Mouse (Mus musculus): ENCODE results near the gene Frmd8. TPM values are rescaled to one million over a fixed set of nuclear protein-coding genes. Genes with fewer than 3 reads are reported as not detected.

The Frmd8 gene
- total RNA-seq, 1 experiment, result 35.7 TPM

DNA sequence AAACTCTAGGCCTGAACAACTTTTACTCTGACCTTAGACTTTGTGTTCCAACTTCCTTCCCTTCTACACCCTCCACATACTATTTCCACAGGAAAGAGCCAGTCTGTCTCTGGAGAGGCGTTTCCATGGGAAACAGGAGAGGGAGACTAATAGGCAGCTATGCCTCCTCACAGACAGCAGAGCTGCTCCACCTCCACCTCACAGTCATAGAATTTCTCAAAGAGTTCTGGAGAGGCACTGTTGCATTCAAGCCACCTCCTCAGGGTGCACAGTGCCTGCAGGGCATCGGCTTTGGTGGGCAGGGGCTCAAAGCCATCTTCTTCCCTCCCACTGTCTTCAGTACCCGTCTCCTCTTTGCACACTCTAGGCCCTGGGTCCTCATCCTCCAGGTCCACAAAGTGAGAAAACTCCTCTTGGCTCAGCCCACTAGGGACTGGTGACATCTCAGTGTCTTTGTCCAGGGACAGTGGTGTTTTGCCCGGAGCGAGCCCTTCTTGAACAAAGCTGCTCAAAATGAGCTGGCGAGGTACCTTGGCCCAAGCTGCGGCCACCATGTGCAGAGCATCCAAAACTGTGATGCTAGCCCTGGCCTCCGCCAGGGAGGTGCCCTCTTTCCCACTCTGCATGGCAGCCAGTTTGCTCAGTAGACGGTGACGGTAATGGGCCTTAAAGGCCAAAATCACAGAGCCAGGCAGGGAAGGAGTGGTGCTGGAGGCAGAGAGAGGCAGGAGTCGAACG is 16.6 kb upstream of the Frmd8 start:
- Histone ChIP-seq H3K9me3 (ENCODE audit: control insufficient read depth, insufficient read depth, low read depth, low read length) (no peaks in the 10 kb centered on the region), H3K9ac (ENCODE audit: insufficient read depth, low read depth, low read length, poor library complexity, severe bottlenecking) (no peak overlapping the region), H3K4me3 (ENCODE audit: insufficient read depth in 1 of 2, low read depth in 1 of 2, low read length in 2 of 2, poor library complexity in 1 of 2, severe bottlenecking in 1 of 2) (no peak overlapping the region), H3K27ac (ENCODE audit: insufficient read depth, low read depth, low read length, poor library complexity, severe bottlenecking) (no peak overlapping the region), H3K4me1 (ENCODE audit: control insufficient read depth in 2 of 2, insufficient read depth in 2 of 2, low read length in 2 of 2, poor library complexity in 1 of 2) (peaks cover 0 to 7% of the 10 kb centered on the region in 2 experiments; a peak in 1 of 4 replicates), H3K36me3 (ENCODE audit: control insufficient read depth, insufficient read depth, low read length, poor library complexity, severe bottlenecking) (peaks cover 4% of the 10 kb centered on the region; the same call in 1 of the 2 replicates)
- DNase-seq (ENCODE audit: low read depth, low spot score), result no peak
- TF ChIP-seq MAFK (IDR thresholded peaks at IDR 0.05; ENCODE audit: insufficient read depth, low read depth, low read length), result no peak
- no peak for TF ChIP-seq HCFC1 (IDR thresholded peaks at IDR 0.05; ENCODE audit: borderline replicate concordance, insufficient read depth, low read length)
- TF ChIP-seq ZNF384 (IDR thresholded peaks at IDR 0.05; ENCODE audit: low read depth, low read length), result no peak
- in situ Hi-C loops (cut with MboI; ENCODE audit: low sequenced_read_pairs in 2 of 2, unreplicated experiment in 2 of 2), result no loop called here

DNA sequence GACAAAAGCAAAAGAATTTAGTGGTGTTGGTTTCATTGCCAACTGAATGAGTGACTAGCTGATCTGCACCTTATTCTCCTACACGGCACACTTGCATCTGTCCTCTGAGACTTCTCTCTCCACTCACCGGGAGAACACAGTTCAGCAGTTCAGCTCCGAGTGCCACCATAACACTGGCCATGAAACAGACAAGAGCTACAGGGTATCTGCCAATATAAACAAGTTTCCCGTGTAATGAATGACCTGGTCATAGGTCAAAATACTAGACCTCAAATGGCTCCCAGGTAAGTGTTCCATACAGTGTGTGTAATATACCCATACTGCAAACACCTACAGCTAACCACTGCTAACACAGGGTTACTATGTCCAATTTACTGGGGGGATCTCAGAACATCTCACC is 14.1 kb upstream of the Frmd8 start:
- H3K4me3 ChIP-seq (ENCODE audit: insufficient read depth in 1 of 2, low read depth in 1 of 2, low read length in 2 of 2, poor library complexity in 1 of 2, severe bottlenecking in 1 of 2), result no peak overlapping the region
- no peak overlapping the region for H3K27ac ChIP-seq (ENCODE audit: insufficient read depth, low read depth, low read length, poor library complexity, severe bottlenecking)
- no peak overlapping the region for H3K9ac ChIP-seq (ENCODE audit: insufficient read depth, low read depth, low read length, poor library complexity, severe bottlenecking)
- TF ChIP-seq CHD2 (IDR thresholded peaks at IDR 0.05; ENCODE audit: low read depth, low read length) (no peak), HCFC1 (IDR thresholded peaks at IDR 0.05; ENCODE audit: borderline replicate concordance, insufficient read depth, low read length) (no peak), ZC3H11A (IDR thresholded peaks at IDR 0.05; ENCODE audit: borderline replicate concordance, low read depth, low read length) (no peak), ZNF384 (IDR thresholded peaks at IDR 0.05; ENCODE audit: low read depth, low read length) (no peak), MAFK (IDR thresholded peaks at IDR 0.05; ENCODE audit: insufficient read depth, low read depth, low read length) (no peak)
- peaks cover 4% of the 10 kb centered on the region; the same call in 1 of the 2 replicates for H3K36me3 ChIP-seq (ENCODE audit: control insufficient read depth, insufficient read depth, low read length, poor library complexity, severe bottlenecking)
- H3K4me1 ChIP-seq (ENCODE audit: control insufficient read depth in 2 of 2, insufficient read depth in 2 of 2, low read length in 2 of 2, poor library complexity in 1 of 2), result peaks cover 0 to 11% of the 10 kb centered on the region in 2 experiments; a peak in 1 of 4 replicates
- in situ Hi-C loops (cut with MboI; ENCODE audit: low sequenced_read_pairs in 2 of 2, unreplicated experiment in 2 of 2), result no loop called here
- no peak for DNase-seq (ENCODE audit: low read depth, low spot score)
- no peaks in the 10 kb centered on the region for H3K9me3 ChIP-seq (ENCODE audit: control insufficient read depth, insufficient read depth, low read depth, low read length)

DNA sequence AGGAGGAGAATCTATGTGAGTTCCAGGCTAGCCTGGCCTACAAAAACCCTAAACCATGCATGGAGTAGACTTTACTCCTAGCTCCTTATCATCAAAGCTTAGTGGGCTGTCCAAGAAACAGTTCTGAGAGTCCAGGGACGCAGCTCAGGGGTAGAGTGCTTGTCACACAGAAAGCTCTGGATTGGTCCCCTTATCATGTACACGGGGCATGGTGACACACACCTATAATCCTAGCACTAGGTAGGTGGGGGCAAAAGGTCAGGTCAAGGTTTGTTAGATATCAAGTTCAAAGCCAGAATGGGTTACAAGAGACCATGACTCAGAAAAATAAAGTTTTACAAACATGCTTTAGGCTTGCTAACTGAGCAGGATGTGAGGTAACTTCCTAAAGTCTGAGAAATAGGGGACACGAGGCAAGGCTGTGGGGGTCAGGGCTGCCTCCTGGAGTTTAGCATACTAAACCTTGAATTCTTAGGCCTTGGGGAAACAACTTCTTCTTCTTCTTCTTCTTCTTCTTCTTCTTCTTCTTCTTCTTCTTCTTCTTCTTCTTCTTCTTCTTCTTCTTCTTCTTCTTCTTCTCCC is 12.3 kb upstream of the Frmd8 start:
- Histone ChIP-seq H3K9me3 (ENCODE audit: control insufficient read depth, insufficient read depth, low read depth, low read length) (no peaks in the 10 kb centered on the region), H3K36me3 (ENCODE audit: control insufficient read depth, insufficient read depth, low read length, poor library complexity, severe bottlenecking) (peaks cover 4% of the 10 kb centered on the region; the same call in 1 of the 2 replicates), H3K27ac (ENCODE audit: insufficient read depth, low read depth, low read length, poor library complexity, severe bottlenecking) (no peak overlapping the region), H3K4me3 (ENCODE audit: insufficient read depth in 1 of 2, low read depth in 1 of 2, low read length in 2 of 2, poor library complexity in 1 of 2, severe bottlenecking in 1 of 2) (no peak overlapping the region), H3K4me1 (ENCODE audit: control insufficient read depth in 2 of 2, insufficient read depth in 2 of 2, low read length in 2 of 2, poor library complexity in 1 of 2) (peaks cover 0 to 6% of the 10 kb centered on the region in 2 experiments; a peak in 1 of 4 replicates), H3K9ac (ENCODE audit: insufficient read depth, low read depth, low read length, poor library complexity, severe bottlenecking) (no peak overlapping the region)
- no peak for DNase-seq (ENCODE audit: low read depth, low spot score)
- TF ChIP-seq MAFK (IDR thresholded peaks at IDR 0.05; ENCODE audit: insufficient read depth, low read depth, low read length) (no peak), ZNF384 (IDR thresholded peaks at IDR 0.05; ENCODE audit: low read depth, low read length) (no peak), HCFC1 (IDR thresholded peaks at IDR 0.05; ENCODE audit: borderline replicate concordance, insufficient read depth, low read length) (no peak), CHD2 (IDR thresholded peaks at IDR 0.05; ENCODE audit: low read depth, low read length) (no peak), ZC3H11A (IDR thresholded peaks at IDR 0.05; ENCODE audit: borderline replicate concordance, low read depth, low read length) (no peak)
- in situ Hi-C loops (cut with MboI; ENCODE audit: low sequenced_read_pairs in 2 of 2, unreplicated experiment in 2 of 2), result no loop called here

DNA sequence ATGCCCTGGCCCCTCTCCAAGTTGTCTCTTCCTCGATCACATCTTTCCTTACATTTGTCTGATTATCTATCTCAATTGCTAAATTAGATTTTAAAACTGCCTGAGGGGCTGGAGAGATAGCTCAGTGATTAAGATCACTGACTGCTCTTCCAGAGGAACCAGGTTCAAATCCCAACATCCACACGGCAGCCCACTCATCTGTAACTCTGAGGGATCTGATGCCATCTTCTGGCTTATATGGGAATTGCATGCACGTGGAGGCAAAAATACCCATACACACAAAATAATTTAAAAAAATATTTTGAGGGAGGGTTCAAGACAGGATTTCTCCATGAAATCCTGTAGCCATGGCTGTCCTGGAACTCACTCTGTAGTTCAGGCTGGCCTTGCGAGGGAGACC is 10.8 kb upstream of the Frmd8 start:
- Histone ChIP-seq H3K4me1 (ENCODE audit: control insufficient read depth in 2 of 2, insufficient read depth in 2 of 2, low read length in 2 of 2, poor library complexity in 1 of 2) (peaks cover 0 to 6% of the 10 kb centered on the region in 2 experiments; a peak in 1 of 4 replicates), H3K27ac (ENCODE audit: insufficient read depth, low read depth, low read length, poor library complexity, severe bottlenecking) (no peak overlapping the region), H3K36me3 (ENCODE audit: control insufficient read depth, insufficient read depth, low read length, poor library complexity, severe bottlenecking) (no peaks in the 10 kb centered on the region), H3K9me3 (ENCODE audit: control insufficient read depth, insufficient read depth, low read depth, low read length) (no peaks in the 10 kb centered on the region), H3K4me3 (ENCODE audit: insufficient read depth in 1 of 2, low read depth in 1 of 2, low read length in 2 of 2, poor library complexity in 1 of 2, severe bottlenecking in 1 of 2) (no peak overlapping the region), H3K9ac (ENCODE audit: insufficient read depth, low read depth, low read length, poor library complexity, severe bottlenecking) (no peak overlapping the region)
- no peak for DNase-seq (ENCODE audit: low read depth, low spot score)
- TF ChIP-seq ZNF384 (IDR thresholded peaks at IDR 0.05; ENCODE audit: low read depth, low read length), result no peak
- peak; percentile 67; the same call in 1 of the 2 replicates for TF ChIP-seq ZC3H11A (IDR thresholded peaks at IDR 0.05; ENCODE audit: borderline replicate concordance, low read depth, low read length)
- in situ Hi-C loops (cut with MboI; ENCODE audit: low sequenced_read_pairs in 2 of 2, unreplicated experiment in 2 of 2), result no loop called here
